Mouse (Mus musculus): ENCODE data around the gene Hk1.

Gene Hk1

GRCm38 (mm10) chr10:62311464-62311863, 68.2 kb downstream of the Hk1 start:
- ChIA-PET CTCF (interaction anchor here in 1 of 4 experiments (1.8 kb wide), 1 partner anchor 50 kb away, joined by 4 read pairs; no protein-coding TSS in a partner anchor), POLR2A (interaction anchor here in 3 of 4 experiments (0.6 to 2.0 kb wide), 8 partner anchors 11 to 166 kb away, joined by 3 to 8 read pairs (median 3); no protein-coding TSS in a partner anchor)

GRCm38 (mm10) chr10:62310259-62311039, 69.3 kb downstream of the Hk1 start:
- ChIA-PET POLR2A (interaction anchor here (0.6 to 2.0 kb wide), 10 partner anchors 10 to 88 kb away, joined by 3 to 8 read pairs (median 3); no protein-coding TSS in a partner anchor), CTCF (interaction anchor here in 2 of 4 experiments (0.7 to 1.8 kb wide), 2 partner anchors 25 to 49 kb away, joined by 4 to 5 read pairs; no protein-coding TSS in a partner anchor)

GRCm38 (mm10) chr10:62309593-62309992, 70.1 kb downstream of the Hk1 start:
- ChIA-PET POLR2A (interaction anchor here in 3 of 4 experiments (0.6 to 2.0 kb wide), 5 partner anchors 9 to 181 kb away, joined by 3 to 8 read pairs (median 4); no protein-coding TSS in a partner anchor), CTCF (interaction anchor here in 2 of 4 experiments (0.7 to 1.8 kb wide), 2 partner anchors 24 to 48 kb away, joined by 4 to 5 read pairs; no protein-coding TSS in a partner anchor)

GRCm38 (mm10) chr10:62308896-62309491, 70.7 kb downstream of the Hk1 start:
- POLR2A ChIA-PET = interaction anchor here in 3 of 4 experiments (0.5 to 2.0 kb wide), 7 partner anchors 13 to 181 kb away, joined by 3 to 8 read pairs (median 3); no protein-coding TSS in a partner anchor
- CTCF ChIA-PET = interaction anchor here in 1 of 4 experiments (0.5 kb wide), 1 partner anchor 56 kb away, joined by 3 read pairs; no protein-coding TSS in a partner anchor

GRCm38 (mm10) chr10:62306483-62306882, 73.2 kb downstream of the Hk1 start:
- ChIA-PET CTCF (no interaction called here), POLR2A (no interaction called here)

GRCm38 (mm10) chr10:62305090-62305489, 74.6 kb downstream of the Hk1 start:
- ChIA-PET POLR2A (interaction anchor here in 3 of 4 experiments (0.6 to 1.6 kb wide), 7 partner anchors 8 to 180 kb away, joined by 3 to 9 read pairs (median 3); no protein-coding TSS in a partner anchor), CTCF (interaction anchor here in 1 of 4 experiments (0.6 kb wide), 1 partner anchor 307 kb away, joined by 3 read pairs; no protein-coding TSS in a partner anchor)

GRCm38 (mm10) chr10:62300006-62300827, 79.5 kb downstream of the Hk1 start:
- ChIA-PET CTCF (interaction anchor here in 1 of 4 experiments (0.6 to 0.8 kb wide), 4 partner anchors 8 to 39 kb away, joined by 3 to 5 read pairs (median 4); no protein-coding TSS in a partner anchor), POLR2A (interaction anchor here in 2 of 4 experiments (0.5 to 1.7 kb wide), 13 partner anchors 10 to 265 kb away, joined by 3 to 8 read pairs (median 4); partner anchors contain the start of genes Supv3l1 (in 1 of the 2) and Vps26a (in 1 of the 2))

DNA sequence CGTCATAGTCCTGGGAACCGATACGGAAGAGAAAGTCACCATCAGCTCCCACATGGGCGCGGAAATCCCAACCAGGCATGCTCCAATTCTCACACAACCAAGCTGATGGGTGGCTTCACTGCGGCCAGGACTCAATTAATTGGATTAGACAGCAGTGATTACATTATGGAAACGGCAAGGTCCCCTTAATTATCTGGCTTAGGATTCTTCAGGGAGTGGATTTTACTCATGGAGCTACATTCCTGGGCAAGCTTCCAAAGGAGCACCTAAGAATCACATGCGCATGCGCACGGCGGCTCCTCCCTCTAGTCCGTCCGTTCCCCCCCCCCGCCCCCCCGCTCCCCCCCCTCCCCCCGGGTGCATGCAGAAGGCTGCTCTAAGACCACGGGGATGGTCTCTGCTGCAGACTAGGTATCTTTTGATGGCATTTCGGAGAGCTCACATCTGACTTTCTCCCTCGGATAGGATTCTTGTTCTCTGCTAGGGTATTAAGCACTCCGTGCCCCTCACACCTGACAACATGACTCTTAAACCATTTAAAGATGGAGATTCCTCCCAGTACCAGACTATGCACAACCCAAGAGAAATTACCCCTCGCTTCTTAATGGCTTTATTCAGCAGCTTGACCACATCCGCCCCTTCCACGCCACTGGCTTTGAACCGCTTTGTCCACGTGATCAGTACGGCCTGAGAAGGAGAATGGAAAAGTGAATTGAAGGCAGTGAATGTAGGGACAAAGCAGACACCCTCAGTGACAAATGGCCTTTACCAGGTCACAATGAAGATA, 83.4 kb downstream of the Hk1 start:
- POLR2A ChIA-PET = interaction anchor here in 3 of 4 experiments (0.6 to 3.6 kb wide), 23 partner anchors 9 to 191 kb away, joined by 3 to 9 read pairs (median 3); partner anchors contain the start of gene Vps26a (in 1 of the 3)
- CTCF ChIA-PET = interaction anchor here in 3 of 4 experiments (0.5 to 2.0 kb wide), 9 partner anchors 9 to 678 kb away, joined by 3 to 8 read pairs (median 4); no protein-coding TSS in a partner anchor

GRCm38 (mm10) chr10:62294112-62294511, 85.6 kb downstream of the Hk1 start:
- ChIA-PET POLR2A (interaction anchor here (0.6 to 3.6 kb wide), 8 partner anchors 11 to 193 kb away, joined by 3 to 9 read pairs (median 4); no protein-coding TSS in a partner anchor), CTCF (interaction anchor here in 2 of 4 experiments (0.9 to 1.7 kb wide), 2 partner anchors 32 to 139 kb away, joined by 3 to 5 read pairs; no protein-coding TSS in a partner anchor)

DNA sequence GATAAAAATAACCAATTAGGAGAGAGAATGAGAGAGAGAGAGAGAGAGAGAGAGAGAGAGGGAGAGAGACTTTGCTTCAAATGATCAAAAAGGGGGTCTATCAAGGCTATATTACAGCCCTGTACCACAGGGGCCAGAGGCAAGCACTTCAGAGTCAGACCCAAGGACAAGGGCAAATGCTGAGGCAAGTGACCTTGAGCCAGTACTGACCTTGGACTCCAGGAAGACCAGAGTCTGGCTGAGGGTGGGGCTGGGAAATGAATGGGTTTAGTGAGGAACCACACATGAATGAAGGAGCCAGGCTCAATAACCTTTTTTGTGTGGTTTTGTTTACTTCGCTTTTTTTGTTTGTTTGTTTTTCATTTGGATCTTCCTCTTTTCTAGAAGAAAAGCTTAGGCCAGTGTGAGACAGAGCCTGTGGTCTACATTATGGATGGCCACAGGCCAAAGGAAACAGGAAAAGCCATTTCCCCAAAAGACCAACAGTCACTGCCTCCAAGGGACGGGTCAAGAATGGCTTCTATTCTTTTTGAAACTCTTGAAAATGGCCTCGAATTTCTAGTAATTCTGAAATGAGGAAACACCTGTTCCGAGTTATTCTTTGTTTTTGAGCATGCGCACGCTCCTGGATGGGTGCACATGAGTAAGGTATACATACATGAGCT, 92.1 kb downstream of the Hk1 start:
- CTCF ChIA-PET = interaction anchor here in 2 of 4 experiments (0.5 to 2.1 kb wide), 4 partner anchors 8 to 361 kb away, joined by 3 to 5 read pairs (median 4); no protein-coding TSS in a partner anchor

DNA sequence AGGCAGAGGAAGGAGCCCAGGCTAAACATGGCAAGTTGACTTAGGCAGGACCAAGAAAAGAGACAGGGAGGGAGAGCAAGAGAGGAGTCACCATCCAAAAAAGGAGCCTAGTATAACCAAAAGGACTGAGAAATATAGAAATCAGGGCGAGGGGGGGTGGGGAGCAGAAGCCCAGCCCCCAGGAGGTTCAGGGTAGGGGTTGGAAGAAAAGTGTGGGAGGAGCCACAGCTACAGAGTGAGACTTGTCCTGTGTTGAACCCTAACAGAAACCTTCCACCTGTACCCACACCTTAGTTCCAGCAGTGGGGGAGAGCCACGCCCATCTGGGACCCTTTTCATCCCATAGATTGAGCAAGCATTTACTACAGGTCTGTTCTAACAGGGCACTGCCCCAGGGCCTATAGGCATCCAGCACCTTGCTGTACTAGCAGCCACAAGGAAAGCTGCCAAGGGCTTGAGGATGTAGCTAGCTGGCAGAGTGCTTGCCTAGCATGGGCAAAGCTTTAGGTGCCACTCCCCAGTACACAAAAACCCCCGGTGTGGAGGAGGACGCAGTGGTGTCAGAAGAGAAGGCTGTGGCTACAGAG, 96.4 kb downstream of the Hk1 start:
- ChIA-PET CTCF (interaction anchor here in 3 of 4 experiments (0.7 to 1.4 kb wide), 4 partner anchors 13 to 234 kb away, joined by 3 to 5 read pairs (median 4); no protein-coding TSS in a partner anchor), POLR2A (interaction anchor here in 3 of 4 experiments (0.6 to 2.1 kb wide), 27 partner anchors 9 to 1560 kb away, joined by 3 to 9 read pairs (median 4); no protein-coding TSS in a partner anchor)

More for the DNA sequence above, 92.1 kb downstream of the Hk1 start:
- POLR2A ChIA-PET = interaction anchor here in 3 of 4 experiments (0.7 to 1.3 kb wide), 4 partner anchors 11 to 545 kb away, joined by 3 to 5 read pairs (median 4); no protein-coding TSS in a partner anchor

- POLR2A ChIA-PET = interaction anchor here in 3 of 4 experiments (0.5 to 2.1 kb wide), 22 partner anchors 11 to 1559 kb away, joined by 3 to 9 read pairs (median 4); no protein-coding TSS in a partner anchor
- CTCF ChIA-PET = interaction anchor here in 3 of 4 experiments (0.5 to 1.4 kb wide), 5 partner anchors 13 to 235 kb away, joined by 3 to 5 read pairs (median 3); no protein-coding TSS in a partner anchor
Measured at GRCm38 (mm10) chr10:62282782-62283181, 96.9 kb downstream of the Hk1 start.

GRCm38 (mm10) chr10:62279671-62280070, 100.0 kb downstream of the Hk1 start:
- POLR2A ChIA-PET = interaction anchor here in 2 of 4 experiments (0.8 to 1.5 kb wide), 6 partner anchors 13 to 207 kb away, joined by 3 to 5 read pairs (median 3); no protein-coding TSS in a partner anchor
- CTCF ChIA-PET = interaction anchor here in 3 of 4 experiments (0.5 to 1.1 kb wide), 4 partner anchors 19 to 479 kb away, joined by 3 to 4 read pairs (median 4); no protein-coding TSS in a partner anchor

GRCm38 (mm10) chr10:62279066-62279465, 100.6 kb downstream of the Hk1 start:
- ChIA-PET CTCF (interaction anchor here in 3 of 4 experiments (0.5 to 1.1 kb wide), 5 partner anchors 18 to 223 kb away, joined by 3 to 4 read pairs (median 3); no protein-coding TSS in a partner anchor), POLR2A (interaction anchor here in 3 of 4 experiments (0.6 to 1.5 kb wide), 7 partner anchors 12 to 208 kb away, joined by 3 to 8 read pairs (median 3); no protein-coding TSS in a partner anchor)

Data from embryonic stem cell, embryonic (primary cell).